Mouse (Mus musculus): ENCODE results near the gene Ldlrad1. TPM values are rescaled to one million over a fixed set of nuclear protein-coding genes. Genes with fewer than 3 reads are reported as not detected.

Gene Ldlrad1
- 1.2 and 1.9 TPM in 2 replicates for polyA plus RNA-seq (2012; rRNA removed; ENCODE audit: low replicate concordance)

DNA sequence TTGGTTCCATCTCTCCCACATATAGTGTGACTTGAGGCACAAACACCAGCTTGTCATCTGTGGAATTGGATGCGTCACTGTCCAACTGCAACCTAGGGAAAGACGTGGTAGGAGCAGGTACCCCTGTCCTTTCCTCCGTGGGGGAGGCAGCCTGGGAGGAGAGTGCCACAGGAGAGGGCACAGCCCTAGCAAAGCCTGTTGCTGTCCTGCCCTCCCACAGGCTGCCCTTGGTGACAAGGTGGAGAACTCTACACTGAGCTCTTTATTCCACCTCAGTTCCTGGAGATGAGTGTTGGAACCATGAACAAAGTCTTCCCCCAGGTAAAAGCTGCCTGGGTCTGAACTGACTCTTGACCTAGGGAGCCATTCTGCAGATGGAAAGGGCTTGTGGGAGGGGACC lies at the start of gene Ldlrad1:
Gene Ldlrad1 (plus strand): TSS at position 301 of the 400 bp plus-strand sequence.

DNA sequence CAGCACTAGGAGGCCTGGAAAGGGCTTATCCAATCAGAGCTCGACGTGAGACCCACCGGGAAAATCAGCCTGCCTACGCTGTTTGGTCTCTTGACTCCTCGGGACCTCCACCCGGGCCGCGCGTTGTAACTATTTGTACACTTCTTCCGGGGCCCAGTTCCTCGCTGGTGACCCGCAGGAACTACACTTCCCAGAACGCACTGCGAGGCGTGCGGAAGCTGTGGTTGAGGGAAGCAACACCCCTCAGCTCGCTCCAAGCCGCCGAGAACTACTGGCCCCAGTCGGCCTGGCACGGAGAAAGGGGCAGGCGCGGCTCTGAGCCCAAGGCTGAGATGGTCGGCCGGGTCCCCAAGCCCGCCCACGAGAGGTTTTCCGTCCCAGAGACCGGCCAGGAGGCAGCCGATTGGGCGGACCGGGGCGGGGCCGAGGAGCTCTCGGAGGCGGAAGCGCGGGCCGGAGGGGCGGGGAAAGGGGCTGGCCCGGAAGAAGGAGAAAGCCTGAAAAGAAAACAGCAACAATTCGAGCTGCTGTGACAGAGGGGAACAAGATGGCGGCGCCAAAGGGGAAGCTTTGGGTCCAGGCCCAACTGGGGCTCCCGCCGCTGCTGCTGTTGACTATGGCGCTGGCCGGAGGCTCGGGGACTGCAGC lies 30.7 kb upstream of the Ldlrad1 start, which contains the start of gene Tmem59:
Gene Tmem59 (plus strand): TSS at position 218 of the 648 bp plus-strand sequence.

GRCm38 (mm10) chr4:107178830-107179490 lies 30.0 kb upstream of the Ldlrad1 start, which contains the start of gene Tceanc2:
TSS of gene Tceanc2 (minus strand) at chr4:107179116.

GRCm38 (mm10) chr4:107253125-107254091 lies 44.4 kb downstream of the Ldlrad1 start, which contains the start of the genes Lrrc42 and Hspb11:
TSS of gene Lrrc42 (minus strand) at chr4:107253532.
TSS of gene Hspb11 (plus strand) at chr4:107253593.

Other genes with a start within 250 kb of the Ldlrad1 start
- gene Mrpl37, start 142.3 kb upstream of the Ldlrad1 start, polyA plus RNA-seq (2012; rRNA removed; ENCODE audit: low replicate concordance), result 66.8 and 112 TPM in 2 replicates
- 10.7 and 10.9 TPM in 2 replicates for gene Cyb5rl, start 142.2 kb upstream of the Ldlrad1 start, polyA plus RNA-seq (2012; rRNA removed; ENCODE audit: low replicate concordance)
- 0.04 TPM in 1 of 2 replicates, not detected in the other for gene Cdcp2, start 112.3 kb upstream of the Ldlrad1 start, polyA plus RNA-seq (2012; rRNA removed; ENCODE audit: low replicate concordance)
- 262 and 291 TPM in 2 replicates for gene Tmem59, start 30.8 kb upstream of the Ldlrad1 start, polyA plus RNA-seq (2012; rRNA removed; ENCODE audit: low replicate concordance)
- 6.4 and 8.3 TPM in 2 replicates for gene Tceanc2, start 30.1 kb upstream of the Ldlrad1 start, polyA plus RNA-seq (2012; rRNA removed; ENCODE audit: low replicate concordance)
- 8.1 and 10.7 TPM in 2 replicates for gene Lrrc42, start 44.4 kb downstream of the Ldlrad1 start, polyA plus RNA-seq (2012; rRNA removed; ENCODE audit: low replicate concordance)
- 2.2 and 3.4 TPM in 2 replicates for gene Hspb11, start 44.4 kb downstream of the Ldlrad1 start, polyA plus RNA-seq (2012; rRNA removed; ENCODE audit: low replicate concordance)
- gene Dio1, start 98.0 kb downstream of the Ldlrad1 start, polyA plus RNA-seq (2012; rRNA removed; ENCODE audit: low replicate concordance), result 0.91 TPM in 1 of 2 replicates, not detected in the other
- gene Yipf1, start 105.2 kb downstream of the Ldlrad1 start, polyA plus RNA-seq (2012; rRNA removed; ENCODE audit: low replicate concordance), result 27.9 and 58.1 TPM in 2 replicates
- gene Ndc1, start 158.6 kb downstream of the Ldlrad1 start, polyA plus RNA-seq (2012; rRNA removed; ENCODE audit: low replicate concordance), result 22.6 and 46.7 TPM in 2 replicates
- 1.9 and 3.6 TPM in 2 replicates for gene Glis1, start 225.4 kb downstream of the Ldlrad1 start, polyA plus RNA-seq (2012; rRNA removed; ENCODE audit: low replicate concordance)

Data from mammary gland, adult 2 months (tissue).